Comparison of ENCODE assay signal across 21 mouse cellular contexts in genomic region chr10:85953401-85953800, GRCm38 (mm10). TPM values are rescaled to one million over a fixed set of nuclear protein-coding genes. Genes with fewer than 3 reads are reported as not detected.
DNase-seq lines count a peak whose midpoint lies in the region; ATAC-seq lines count a peak whose summit lies in the region.
"Had no signal": no experiment of that assay in that cellular context is flagged by ENCODE, and none has a peak within 500 bp of the region (broad histone marks: within the 10 kb centered on the region; RNA-seq: fewer than 3 reads in every experiment).

No protein-coding gene starts in this region.

- no peak overlapping the region for H3K4me3 ChIP-seq in heart, embryonic 11.5 days (ENCODE audit: low read depth, low read length)
- H3K4me3 ChIP-seq: embryonic facial prominence, embryonic 12.5 days; forebrain, embryonic 10.5 days; heart, adult 2 months; hindbrain, embryonic 10.5 days; limb, embryonic 13.5 days; midbrain, embryonic 12.5 days; stomach, embryonic 15.5 days had no signal

- H3K4me2 ChIP-seq in heart, embryonic 11.5 days: no peak overlapping the region
- H3K4me2 ChIP-seq: embryonic facial prominence, embryonic 12.5 days; limb, embryonic 13.5 days; lung, embryonic 14.5 days; midbrain, embryonic 12.5 days; stomach, embryonic 15.5 days had no signal

- no peaks in the 10 kb centered on the region for H3K27me3 ChIP-seq in heart, embryonic 11.5 days (ENCODE audit: control insufficient read depth, insufficient read depth, low read length)
- no peaks in the 10 kb centered on the region for H3K27me3 ChIP-seq in splenic B cell, adult 2 months (ENCODE audit: control insufficient read depth, insufficient read depth, low read length, poor library complexity, severe bottlenecking)
- H3K27me3 ChIP-seq: embryonic facial prominence, embryonic 12.5 days; limb, embryonic 13.5 days; midbrain, embryonic 12.5 days; stomach, embryonic 15.5 days had no signal

- 79% methylated on average over 3 of the region's 3 CpGs for WGBS in heart, embryonic 11.5 days (ENCODE audit: insufficient replicate concordance)

- DNase-seq in heart, adult 8-10 months (ENCODE audit: low spot score): peak; percentile 9
- peak; percentile 17 to 20 for DNase-seq in spleen, postnatal 36 days (ENCODE audit: low spot score in 2 of 2)
- DNase-seq in spleen, adult 18-20 months: no peak
- DNase-seq in kidney, postnatal 25 days: peak; percentile 9 to 62
- DNase-seq in splenic B cell, adult 2 months (ENCODE audit: low read depth, low spot score): peak; percentile 49
- no peak for DNase-seq in retina, postnatal 1 day
- no peak for DNase-seq in thymus, postnatal 14 days
- DNase-seq: cerebellum, adult 2 months; lung, embryonic 14.5 days; right cerebral cortex, adult 18-20 months had no signal

- peaks cover 27% of the 10 kb centered on the region for H3K36me3 ChIP-seq in heart, embryonic 11.5 days (ENCODE audit: control insufficient read depth, insufficient read depth, low read length)
- peaks cover 6% of the 10 kb centered on the region; the same call in 1 of the 2 replicates for H3K36me3 ChIP-seq in splenic B cell, adult 2 months (ENCODE audit: control insufficient read depth, insufficient read depth, low read length, poor library complexity, severe bottlenecking)

- no peak for ATAC-seq in heart, embryonic 11.5 days (replicated peaks; ENCODE audit: insufficient number of reproducible peaks, low FRiP score, low TSS enrichment)
- ATAC-seq: CD4-positive, CD25-positive, alpha-beta regulatory T cell, adult 4 months; intestine, embryonic 16.5 days had no signal

- no peaks in the 10 kb centered on the region for H3K4me1 ChIP-seq in heart, embryonic 11.5 days (ENCODE audit: control insufficient read depth, insufficient read depth, low read length)

- H3K27ac ChIP-seq in heart, embryonic 11.5 days (ENCODE audit: low read depth, low read length): no peak overlapping the region
- H3K27ac ChIP-seq: embryonic facial prominence, embryonic 12.5 days; forebrain, embryonic 10.5 days; heart, adult 2 months; hindbrain, embryonic 10.5 days; limb, embryonic 13.5 days; midbrain, embryonic 12.5 days had no signal

- H3K9ac ChIP-seq in heart, embryonic 11.5 days (ENCODE audit: low read depth, low read length): no peak overlapping the region
- H3K9ac ChIP-seq: embryonic facial prominence, embryonic 12.5 days; limb, embryonic 13.5 days; lung, embryonic 14.5 days; midbrain, embryonic 12.5 days; stomach, embryonic 15.5 days had no signal

- H3K9me3 ChIP-seq in heart, embryonic 11.5 days (replicated peaks; ENCODE audit: control insufficient read depth, low read length): no peaks in the 10 kb centered on the region
- H3K9me3 ChIP-seq: embryonic facial prominence, embryonic 12.5 days; forebrain, embryonic 10.5 days; hindbrain, embryonic 10.5 days; limb, embryonic 13.5 days; midbrain, embryonic 12.5 days; stomach, embryonic 15.5 days had no signal

RNA-seq across cellular contexts. Expression of gene Rtcb, which starts 4.2 kb away (rescaled TPM):
- total RNA-seq in heart, adult 8-10 months (2022): 10 to 100 TPM; 74.3 to 85.3 (median 75.9) TPM
- 113 and 127 TPM in 2 replicates for polyA plus RNA-seq in heart, embryonic 11.5 days (2014; fragmentation: Nextera tagmentation; extraction: Ambion mirVana)

RNA-seq across cellular contexts. Expression of gene Ascl4, which starts 25.9 kb away (rescaled TPM):
- total RNA-seq in heart, adult 8-10 months (2022): not detected
- polyA plus RNA-seq in heart, embryonic 11.5 days (2014; fragmentation: Nextera tagmentation; extraction: Ambion mirVana): not detected in 2 replicates
- total RNA-seq: heart, adult 2 months had no signal
- polyA plus RNA-seq: heart, adult 2 months had no signal

RNA-seq across cellular contexts. Expression of gene Prdm4, which starts 36.5 kb away (rescaled TPM):
- total RNA-seq in heart, adult 8-10 months (2022): 10 to 100 TPM; 10.5 to 12.8 (median 12.1) TPM
- 17.1 and 17.2 TPM in 2 replicates for polyA plus RNA-seq in heart, embryonic 11.5 days (2014; fragmentation: Nextera tagmentation; extraction: Ambion mirVana)

RNA-seq across cellular contexts. Expression of gene Bpifc, which starts 58.3 kb away (rescaled TPM):
- total RNA-seq in heart, adult 8-10 months (2022): not detected
- not detected in 2 replicates for polyA plus RNA-seq in heart, embryonic 11.5 days (2014; fragmentation: Nextera tagmentation; extraction: Ambion mirVana)
- total RNA-seq: heart, adult 2 months had no signal
- polyA plus RNA-seq: CD4-positive, CD25-positive, alpha-beta regulatory T cell, adult 4 months; embryonic facial prominence, embryonic 12.5 days; forebrain, embryonic 10.5 days; heart, adult 2 months; intestine, embryonic 16.5 days; midbrain, embryonic 12.5 days; neural tube, embryonic 11.5 days had no signal

Comparison
In these comparisons a context has a peak if more than half of its experiments do, and no peak if none do; other contexts are left out.
1. DNase-seq: peak in heart, adult 8-10 months (single experiment), spleen, postnatal 36 days (2 of 2), kidney, postnatal 25 days (2 of 2) and splenic B cell, adult 2 months (single experiment); none in spleen, adult 18-20 months (0 of 2), retina, postnatal 1 day (single experiment) and thymus, postnatal 14 days (single experiment).